Mouse (Mus musculus) stomach, embryonic 16.5 days (tissue): ENCODE results near the gene Lbx1. TPM values are rescaled to one million over a fixed set of nuclear protein-coding genes. Genes with fewer than 3 reads are reported as not detected.
A peak's percentile ranks its signal among the peaks of the same experiment; 100 is the strongest.

Experiments
- ATAC-seq: fragments of 200-750 bp; cut with Nextera tagmentation; 2 replicates; pipeline ENCODE4 v1.8.0; 2017; ENCODE audit warnings: moderate number of reproducible peaks, moderate TSS enrichment; ENCODE audit not compliant: insufficient read depth, low FRiP score
- H3K27ac ChIP-seq: fragments of 300-500 bp; sonication (generic); 2 replicates; pipeline ENCODE4 v1.5.1; 2014; ENCODE audit warnings: low read length
- H3K27me3 ChIP-seq: fragments of 300-500 bp; sonication (generic); 2 replicates; pipeline ENCODE4 v1.6.1; 2014; ENCODE audit warnings: low read length, control low read depth, mixed read lengths; ENCODE audit not compliant: control insufficient read depth, insufficient read depth
- H3K36me3 ChIP-seq: fragments of 300-500 bp; sonication (generic); 2 replicates; pipeline ENCODE4 v1.6.1; 2014; ENCODE audit warnings: low read length; ENCODE audit not compliant: control insufficient read depth, insufficient read depth
- H3K4me1 ChIP-seq: fragments of 300-500 bp; sonication (generic); 2 replicates; pipeline ENCODE4 v1.6.1; 2014; ENCODE audit warnings: low read length, control low read depth, mixed read lengths; ENCODE audit not compliant: control insufficient read depth, insufficient read depth
- H3K4me2 ChIP-seq: fragments of 300-500 bp; sonication (generic); 2 replicates; pipeline ENCODE4 v1.6.1; 2014; ENCODE audit warnings: low read depth, low read length, mixed read lengths
- H3K4me3 ChIP-seq: fragments of 300-500 bp; sonication (generic); replicated peaks from 2 replicates; pipeline ENCODE4 v1.5.1; 2014; ENCODE audit warnings: mild to moderate bottlenecking, low read length
- H3K9ac ChIP-seq: fragments of 300-500 bp; sonication (generic); 2 replicates; pipeline ENCODE4 v1.6.1; 2014; ENCODE audit warnings: low read length
- H3K9me3 ChIP-seq: fragments of 300-500 bp; sonication (generic); replicated peaks from 2 replicates; pipeline ENCODE4 v1.6.1; 2016; ENCODE audit warnings: low read length, control low read depth; ENCODE audit not compliant: control insufficient read depth
- WGBS: fragments of 180-500 bp; shearing (Covaris S2); extraction: QIAGEN DNeasy Blood & Tissue Kit; methylation state at CpG from one replicate; pipeline ENCODE4 v1.1.7; 2014; 5-methylcytosine and 5-hydroxymethylcytosine counted together
- polyA plus RNA-seq: library from polyadenylated mRNA; unstranded; fragments of >200 nt; fragmentation: Nextera tagmentation; extraction: Ambion mirVana; gene quantifications from 2 replicates; pipeline ENCODE4 v1.2.1, GENCODE M21; 2015

The Lbx1 gene
- polyA plus RNA-seq, 1 experiment from 2014 or later: not detected

- H3K4me2 ChIP-seq: 0 out of 2 replicates have a peak overlapping the region, but pooled peaks have one; percentile 6
- no peak overlapping the region for H3K27ac ChIP-seq
- H3K4me1 ChIP-seq: no peaks in the 10 kb centered on the region
- ATAC-seq: no peak
- no peak overlapping the region for H3K4me3 ChIP-seq
- no peaks in the 10 kb centered on the region for H3K9me3 ChIP-seq
- no peak overlapping the region for H3K9ac ChIP-seq
- H3K27me3 ChIP-seq: peaks cover 58% of the 10 kb centered on the region
- H3K36me3 ChIP-seq: no peaks in the 10 kb centered on the region
- WGBS: 4% methylated on average over 29 of the region's 29 CpGs
Measured at GRCm38 (mm10) chr19:45243918-45244700, 8.5 kb upstream of the Lbx1 start.

- no peak overlapping the region for H3K9ac ChIP-seq
Measured at GRCm38 (mm10) chr19:45243264-45243602, 7.6 kb upstream of the Lbx1 start.

DNA sequence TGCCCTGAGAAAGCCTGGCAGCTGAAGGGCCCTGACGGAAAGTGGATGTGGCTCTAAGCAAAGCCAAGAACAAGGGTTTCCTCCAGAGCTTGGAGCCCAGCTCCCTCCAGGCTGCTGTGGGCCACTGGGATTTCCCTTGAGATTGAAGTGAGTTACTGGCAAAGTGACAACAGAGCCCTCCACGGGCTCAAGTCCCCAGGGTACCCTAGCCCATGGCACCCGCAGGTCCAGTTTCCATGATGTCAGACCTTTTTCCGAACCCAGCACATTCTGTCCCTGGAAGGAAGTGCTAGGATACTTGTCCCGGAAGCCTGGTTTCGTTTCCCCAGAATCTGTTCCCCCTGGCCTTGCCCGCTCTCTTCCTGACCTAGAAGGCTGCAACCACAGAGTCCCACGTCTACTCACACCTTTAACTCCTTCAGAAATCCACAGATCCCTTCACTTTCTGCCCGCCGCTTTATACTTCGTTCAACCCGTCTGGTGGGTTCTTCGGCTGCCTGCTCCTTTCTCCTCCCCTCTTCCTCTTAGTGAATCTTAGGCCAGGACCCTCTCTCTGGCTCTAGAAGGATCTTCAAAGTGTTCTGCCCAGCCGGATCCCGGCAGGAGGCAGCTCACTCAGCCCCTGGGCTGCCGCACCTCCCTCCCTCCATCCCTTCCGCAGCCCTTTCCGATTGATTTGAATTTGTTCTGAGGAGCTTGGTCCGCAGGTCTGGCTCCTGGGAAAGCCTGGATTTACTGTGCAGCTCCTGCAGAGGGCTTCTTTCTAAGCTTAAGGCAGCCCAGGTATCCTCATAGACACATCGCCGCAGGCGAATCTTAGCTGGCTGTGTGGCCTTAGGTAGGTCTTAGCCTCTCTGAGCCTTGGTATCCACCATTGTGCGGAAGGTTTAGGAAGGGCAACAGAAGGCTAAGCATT is 7.0 kb upstream of the Lbx1 start:
- Histone ChIP-seq H3K9ac (no peak overlapping the region), H3K4me2 (no peak overlapping the region), H3K4me3 (no peak overlapping the region; the same call in 1 of the 2 replicates), H3K27ac (no peak overlapping the region), H3K36me3 (no peaks in the 10 kb centered on the region), H3K27me3 (peaks cover 73% of the 10 kb centered on the region), H3K4me1 (no peaks in the 10 kb centered on the region), H3K9me3 (no peaks in the 10 kb centered on the region)
- ATAC-seq: no peak
- 2% methylated on average over 23 of the region's 23 CpGs for WGBS

More at GRCm38 (mm10) chr19:45243264-45243602, 7.6 kb upstream of the Lbx1 start:
- no peaks in the 10 kb centered on the region for H3K36me3 ChIP-seq
- H3K27ac ChIP-seq: no peak overlapping the region
- H3K9me3 ChIP-seq: no peaks in the 10 kb centered on the region
- no peaks in the 10 kb centered on the region for H3K4me1 ChIP-seq
- no peak overlapping the region for H3K4me3 ChIP-seq
- 6% methylated on average over 5 of the region's 5 CpGs for WGBS
- peaks cover 67% of the 10 kb centered on the region for H3K27me3 ChIP-seq
- H3K4me2 ChIP-seq: no peak overlapping the region
- no peak for ATAC-seq

GRCm38 (mm10) chr19:45242017-45242347 is 6.4 kb upstream of the Lbx1 start:
- Histone ChIP-seq H3K9me3 (no peaks in the 10 kb centered on the region), H3K9ac (no peak overlapping the region), H3K4me3 (no peak overlapping the region), H3K36me3 (no peaks in the 10 kb centered on the region), H3K27me3 (peaks cover 79% of the 10 kb centered on the region), H3K4me1 (no peaks in the 10 kb centered on the region; the same call in 1 of the 2 replicates), H3K27ac (no peak overlapping the region), H3K4me2 (no peak overlapping the region)
- ATAC-seq: no peak
- WGBS: 15% methylated on average over 4 of the region's 4 CpGs

DNA sequence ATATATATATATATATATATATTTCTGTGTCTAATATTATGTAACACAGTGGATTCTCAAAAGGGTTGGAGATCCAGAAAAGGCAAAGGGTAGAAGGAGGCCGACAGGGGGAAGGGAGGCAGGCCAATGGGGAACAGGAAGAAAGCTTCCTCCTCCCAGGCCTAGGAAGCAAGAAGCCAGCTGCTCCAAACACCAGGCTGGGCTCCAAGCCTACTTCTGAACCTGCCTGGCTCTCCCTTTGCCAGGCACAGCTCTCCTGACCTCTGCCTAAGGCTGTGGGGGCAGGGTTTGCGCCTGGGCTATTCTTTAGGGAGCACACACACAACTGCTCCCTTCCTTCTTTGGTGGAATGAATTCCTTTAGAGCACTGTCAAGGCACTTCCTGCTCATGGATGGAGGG is 4.4 kb upstream of the Lbx1 start:
- Histone ChIP-seq H3K4me1 (peaks cover 11% of the 10 kb centered on the region), H3K9me3 (no peaks in the 10 kb centered on the region), H3K9ac (no peak overlapping the region), H3K4me3 (no peak overlapping the region), H3K27ac (no peak overlapping the region), H3K27me3 (peaks cover 90% of the 10 kb centered on the region), H3K4me2 (no peak overlapping the region), H3K36me3 (no peaks in the 10 kb centered on the region)
- no peak for ATAC-seq
- 11% methylated on average over 2 of the region's 2 CpGs for WGBS

DNA sequence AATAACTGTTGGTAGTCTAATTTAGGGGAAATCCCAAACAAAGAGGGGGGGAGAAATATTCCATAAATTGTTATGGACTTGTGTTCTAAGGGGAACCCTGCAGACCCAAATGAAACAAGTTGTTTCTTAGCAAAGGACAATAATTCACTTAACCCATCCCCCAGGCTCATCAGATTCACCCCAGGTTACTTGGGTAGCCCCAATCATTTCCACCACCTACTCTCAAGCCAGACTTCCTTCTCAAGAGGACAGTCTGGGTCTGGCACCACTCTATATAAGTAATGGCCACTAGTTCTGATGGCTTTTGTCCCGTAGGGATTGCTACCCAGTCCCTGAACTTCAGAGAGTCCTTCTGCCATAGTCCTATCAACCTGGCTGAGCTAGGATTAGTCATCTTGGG is 3.6 kb upstream of the Lbx1 start:
- Histone ChIP-seq H3K4me3 (no peak overlapping the region), H3K9ac (no peak overlapping the region), H3K27ac (no peak overlapping the region), H3K4me2 (no peak overlapping the region), H3K9me3 (no peaks in the 10 kb centered on the region), H3K4me1 (peaks cover 12% of the 10 kb centered on the region), H3K36me3 (no peaks in the 10 kb centered on the region), H3K27me3 (peaks cover 91% of the 10 kb centered on the region)
- 29% methylated on average over 1 of the region's 1 CpGs for WGBS
- no peak for ATAC-seq

- Histone ChIP-seq H3K4me3 (no peak overlapping the region), H3K9me3 (no peaks in the 10 kb centered on the region), H3K4me1 (peaks cover 12% of the 10 kb centered on the region), H3K27me3 (peaks cover 86% of the 10 kb centered on the region), H3K4me2 (no peak overlapping the region), H3K27ac (no peak overlapping the region), H3K9ac (no peak overlapping the region), H3K36me3 (no peaks in the 10 kb centered on the region)
- 19% methylated on average over 3 of the region's 3 CpGs for WGBS
- no peak for ATAC-seq
Measured at GRCm38 (mm10) chr19:45237665-45238209, 2.1 kb upstream of the Lbx1 start.

DNA sequence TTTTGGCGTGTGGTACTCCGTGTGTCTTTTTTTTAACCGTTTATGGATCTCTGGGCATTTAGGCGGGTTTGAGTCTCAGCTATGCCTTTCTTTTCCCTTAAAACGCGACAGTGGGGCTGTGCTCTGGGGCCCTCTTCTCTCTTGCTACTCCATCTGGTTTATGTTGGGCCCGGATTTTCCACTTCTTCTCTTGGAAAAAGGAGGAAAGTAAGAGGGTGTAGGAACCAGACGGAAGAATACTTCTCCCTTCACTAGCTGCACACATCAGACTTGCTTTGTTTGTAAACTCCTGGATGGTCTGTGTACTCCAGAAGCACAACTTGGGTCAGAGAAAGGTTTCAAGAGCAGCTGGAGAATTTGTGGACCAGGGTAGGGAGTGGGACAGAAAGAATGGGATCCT is 1.5 kb upstream of the Lbx1 start:
- Histone ChIP-seq H3K27me3 (peaks cover 81% of the 10 kb centered on the region), H3K4me2 (peak overlapping the region; percentile 54; the same call in 1 of the 2 replicates), H3K9me3 (no peaks in the 10 kb centered on the region), H3K9ac (no peak overlapping the region), H3K36me3 (no peaks in the 10 kb centered on the region), H3K4me1 (peaks cover 12% of the 10 kb centered on the region), H3K4me3 (no peak overlapping the region), H3K27ac (no peak overlapping the region)
- no peak for ATAC-seq
- WGBS: 7% methylated on average over 8 of the region's 8 CpGs
